Mouse (Mus musculus): ENCODE results near the gene Bcar3. TPM values are rescaled to one million over a fixed set of nuclear protein-coding genes. Genes with fewer than 3 reads are reported as not detected.
A peak's percentile ranks its signal among the peaks of the same experiment; 100 is the strongest.
"Not testable (repeated sequence)": the region's sequence is repeated elsewhere in the genome, so short reads cannot be mapped to it uniquely, and the experiment has no call there.

Bcar3 gene
- polyA plus RNA-seq (2012; rRNA removed), result 33.1 and 40.3 TPM in 2 replicates

DNA sequence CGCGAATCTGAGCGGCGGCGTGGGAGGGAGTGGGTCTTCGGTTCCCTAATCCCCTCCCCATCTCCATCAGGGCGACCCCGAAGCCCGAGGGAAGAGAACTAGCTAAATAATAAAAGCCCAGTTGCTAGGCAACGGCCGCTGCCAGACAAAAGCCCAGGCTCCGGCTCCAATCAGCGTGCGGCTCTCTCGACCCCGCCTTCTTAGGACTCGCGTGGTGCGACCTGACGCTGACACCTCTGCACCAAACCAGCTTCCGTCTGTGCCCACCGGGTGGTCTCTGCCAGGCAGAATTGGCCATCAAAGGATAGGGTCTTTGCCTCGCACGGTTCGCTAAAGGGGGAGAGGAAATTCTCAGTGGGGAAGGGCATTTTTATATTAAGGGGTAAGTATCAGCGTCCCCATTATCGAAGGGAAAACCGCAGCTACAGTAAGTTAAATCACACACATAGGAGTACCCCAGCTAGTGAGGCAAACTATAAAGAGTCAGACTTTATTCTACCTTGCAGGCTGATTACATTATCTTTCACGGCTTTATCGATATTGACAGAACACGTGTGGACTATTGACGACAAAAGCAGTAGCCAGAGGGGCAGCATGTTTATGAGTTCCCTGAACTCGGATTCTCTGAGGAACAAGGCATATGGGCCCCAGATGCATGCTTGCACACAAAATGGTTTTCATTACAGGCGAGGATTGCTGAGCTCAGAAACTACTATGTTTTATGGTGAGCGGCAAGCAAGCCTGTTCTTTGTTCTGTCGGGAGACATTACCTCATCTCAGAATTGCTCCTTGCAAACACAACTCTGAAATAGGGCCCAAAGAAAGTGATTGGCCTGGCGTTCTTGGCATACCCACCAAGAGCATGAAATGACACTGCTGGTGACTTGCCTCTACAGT is at the start of gene Bcar3:
Gene Bcar3 (plus strand): TSS at position 183 of the 897 bp plus-strand sequence.
- peak; percentile 72 for DNase-seq (ENCODE audit: low spot score)

DNA sequence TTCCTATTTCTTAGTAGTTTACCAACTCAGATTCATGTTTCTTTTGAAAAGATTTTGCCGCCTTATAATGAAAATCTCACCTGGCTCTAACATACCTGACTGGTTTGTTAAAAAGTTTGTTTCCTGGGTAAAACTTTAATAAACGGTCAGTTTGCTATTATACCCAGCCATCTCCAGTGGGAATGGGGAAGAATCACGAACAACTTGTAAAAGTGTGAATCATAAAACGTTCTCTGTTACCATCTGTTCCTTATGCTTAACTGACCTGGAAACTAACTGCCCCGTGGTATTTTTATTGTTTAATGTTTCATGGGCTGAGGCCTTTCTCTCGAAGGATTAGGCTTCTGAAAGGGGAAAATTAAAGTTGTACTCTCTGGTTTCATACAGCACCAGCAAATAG is 49.2 kb upstream of the Bcar3 start:
- no peak for DNase-seq (ENCODE audit: low spot score)

DNA sequence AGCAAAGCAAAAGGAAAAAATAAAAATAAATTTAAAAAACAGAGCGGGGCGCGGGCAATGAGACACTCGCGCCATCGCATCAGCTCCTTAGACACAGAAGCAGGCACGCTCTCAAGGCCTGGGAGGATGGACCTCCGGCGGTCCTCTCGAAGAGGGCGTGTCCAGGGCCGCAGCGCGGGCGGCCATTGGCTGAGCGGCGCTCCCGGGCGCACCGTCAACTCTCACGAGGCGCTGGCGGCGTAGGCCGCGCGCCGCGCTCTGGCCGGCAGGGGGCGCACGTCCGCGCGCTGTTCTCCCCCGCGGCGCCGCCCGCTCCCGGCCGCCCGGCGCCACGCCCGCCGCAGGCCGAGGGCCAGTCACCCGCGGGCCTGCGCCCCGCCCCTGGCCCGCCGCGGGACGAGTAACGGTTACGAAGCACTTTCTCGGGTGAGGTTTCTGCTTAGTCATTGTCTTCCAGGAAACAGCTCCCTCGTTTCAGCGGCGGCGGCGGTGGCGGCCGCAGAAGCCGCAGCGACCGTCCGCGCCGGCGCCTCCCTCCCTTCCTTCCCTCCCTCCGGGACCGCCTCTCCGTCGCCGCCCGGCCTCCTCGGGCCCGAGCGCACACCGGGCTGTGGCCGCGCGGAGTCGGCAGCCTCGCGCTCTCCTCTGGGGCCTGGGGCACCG is 48.6 kb upstream of the Bcar3 start, which contains the start of gene Gclm:
Gene Gclm (plus strand): TSS at position 343 of the 663 bp plus-strand sequence.
- DNase-seq (ENCODE audit: low spot score), result peak; percentile 91

DNA sequence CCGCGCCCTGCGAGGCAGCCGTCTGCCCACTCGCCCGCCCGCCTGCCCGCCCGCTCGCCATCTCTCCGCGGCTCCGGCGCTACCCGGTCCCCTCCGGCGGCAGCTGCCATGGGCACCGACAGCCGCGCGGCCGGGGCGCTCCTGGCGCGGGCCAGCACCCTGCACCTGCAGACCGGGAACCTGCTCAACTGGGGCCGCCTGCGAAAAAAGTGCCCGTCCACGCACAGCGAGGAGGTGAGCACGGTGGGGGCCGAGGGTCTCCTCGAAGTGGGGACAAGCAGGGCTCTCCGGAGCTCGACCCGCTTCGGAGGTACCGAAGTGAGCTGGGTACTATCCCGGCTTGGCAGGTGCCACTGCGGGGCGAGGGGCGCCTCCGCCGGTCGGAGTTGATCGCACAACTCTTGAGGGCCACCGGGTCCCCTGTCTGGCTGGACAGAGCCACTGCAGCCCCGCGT is 48.0 kb upstream of the Bcar3 start:
- DNase-seq (ENCODE audit: low spot score), result no peak

DNA sequence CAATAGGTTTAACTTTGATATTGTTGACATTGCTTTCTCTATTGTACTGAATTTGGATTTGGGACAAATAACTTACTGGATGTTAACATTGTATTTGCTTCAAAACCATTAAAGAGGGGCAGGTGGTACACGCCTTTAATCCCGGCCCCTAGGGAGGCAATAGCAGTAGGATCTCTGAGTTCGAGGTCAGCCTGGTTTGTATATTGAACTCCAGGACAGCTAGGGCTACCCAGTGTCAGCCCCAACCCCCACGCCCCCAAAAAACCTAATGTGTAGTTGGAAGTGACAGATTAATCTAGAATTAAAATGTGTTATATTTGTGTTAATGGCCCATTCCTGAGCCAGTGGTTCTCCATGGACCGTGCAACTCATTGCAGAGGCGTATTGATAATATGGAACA is 47.5 kb upstream of the Bcar3 start:
- DNase-seq (ENCODE audit: low spot score), result no peak

DNA sequence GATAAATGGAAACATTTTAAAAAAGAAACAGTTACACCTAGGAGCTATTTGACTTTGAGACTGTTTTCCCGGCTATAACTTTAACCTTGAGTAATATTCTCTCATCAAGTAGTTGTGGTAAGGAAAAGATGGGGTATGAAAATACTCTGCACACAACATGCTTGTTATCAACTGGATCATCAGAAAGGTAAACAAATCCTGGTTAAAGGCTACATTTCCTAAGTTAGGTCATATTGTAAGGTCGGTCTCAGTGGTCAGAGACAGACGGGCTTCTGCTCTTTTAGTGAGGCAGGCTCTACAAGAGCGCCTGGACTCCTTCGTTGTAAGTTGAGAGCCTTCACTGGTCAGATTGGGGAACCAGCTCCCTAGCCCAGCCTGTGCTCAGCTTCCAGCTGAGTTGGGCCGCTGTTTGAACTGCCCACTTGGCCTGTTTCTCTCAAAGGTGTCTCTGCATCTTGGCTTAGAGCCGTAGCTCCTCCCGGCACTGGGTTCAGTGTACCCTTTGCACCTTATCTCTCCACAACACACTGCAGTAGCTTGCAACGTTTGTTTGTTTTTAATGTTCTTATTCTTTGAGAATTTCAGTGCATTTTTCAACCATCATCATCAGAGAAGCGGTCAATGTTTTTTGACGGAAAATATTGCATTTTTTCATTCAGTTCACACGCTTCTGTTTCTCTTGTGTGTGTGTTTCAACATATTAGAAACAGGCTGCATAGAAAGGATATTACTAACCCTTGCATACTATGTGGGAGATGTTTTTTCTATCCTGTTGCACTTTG is 46.8 kb upstream of the Bcar3 start:
- no peak for DNase-seq (ENCODE audit: low spot score)

DNA sequence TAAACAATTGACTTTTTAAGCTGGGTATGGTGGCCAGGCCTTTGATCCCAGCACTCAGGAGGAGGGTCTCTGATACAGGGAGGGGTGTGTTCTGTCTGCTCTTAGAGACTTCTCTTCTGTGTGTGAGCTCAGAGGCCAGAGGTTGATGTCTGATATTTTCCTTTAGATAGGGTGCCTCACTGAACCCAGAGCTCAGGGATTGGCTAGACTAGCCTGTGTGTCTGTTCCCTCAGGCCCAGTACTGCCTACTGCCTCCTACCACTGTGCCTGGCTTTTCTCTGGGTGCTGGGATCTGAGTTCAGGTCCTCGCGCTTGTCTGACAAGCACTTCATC is 46.2 kb upstream of the Bcar3 start:
- no peak for DNase-seq (ENCODE audit: low spot score)

DNA sequence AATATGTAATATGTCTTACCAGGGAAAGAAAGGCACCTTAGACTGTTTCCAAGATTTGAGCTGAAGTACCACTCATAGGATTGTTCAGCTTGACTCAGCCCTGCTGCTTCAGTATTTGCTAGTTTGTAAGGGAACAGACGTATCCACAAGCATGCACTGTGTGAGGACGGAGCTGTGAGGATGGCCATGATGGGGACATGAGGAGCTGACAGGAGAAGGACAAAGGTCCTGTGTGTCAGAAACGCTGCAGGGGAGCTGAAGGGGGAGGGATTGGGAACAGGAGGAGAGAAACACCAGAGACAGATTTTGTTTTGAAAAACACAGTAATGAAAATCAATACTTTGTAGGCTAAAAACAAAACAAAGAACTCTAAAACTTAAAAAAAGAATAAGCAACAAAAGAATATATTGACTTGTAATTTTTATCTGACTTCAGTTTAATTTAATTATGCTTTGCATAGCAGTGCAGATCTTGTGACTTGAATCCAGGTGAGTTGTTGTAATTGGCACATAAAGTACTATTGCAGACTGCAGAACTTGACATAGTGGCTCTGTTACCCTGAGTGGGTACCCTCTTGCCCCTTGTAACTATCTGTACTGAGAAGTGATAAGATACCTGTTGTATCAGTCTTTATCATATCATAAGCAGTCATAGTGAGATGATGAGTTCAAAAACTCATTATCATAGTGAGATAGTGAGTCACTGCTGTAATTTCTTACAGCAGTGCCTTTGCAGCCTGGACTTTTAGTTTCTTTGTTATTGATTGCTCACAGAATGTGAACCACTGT is 41.3 kb upstream of the Bcar3 start:
- DNase-seq (ENCODE audit: low spot score), result no peak

DNA sequence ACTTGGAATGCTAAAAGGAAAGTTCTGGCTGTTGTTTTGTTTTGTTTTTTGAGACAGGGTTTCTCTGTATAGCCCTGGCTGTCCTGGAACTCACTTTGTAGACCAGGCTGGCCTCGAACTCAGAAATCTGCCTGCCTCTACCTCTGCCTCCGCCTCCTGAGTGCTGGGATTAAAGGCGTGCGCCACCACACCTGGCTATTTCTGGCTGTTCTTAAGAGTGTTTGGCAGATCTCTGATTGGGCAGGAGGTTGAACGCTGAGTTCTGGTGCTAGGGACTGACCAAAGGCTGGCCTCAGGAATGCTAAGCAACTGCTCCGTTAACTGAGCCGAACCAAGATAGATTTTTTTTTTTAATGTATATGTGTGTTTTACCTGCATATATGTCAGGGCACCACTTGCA is 39.9 kb upstream of the Bcar3 start:
- not testable (repeated sequence) for DNase-seq (ENCODE audit: low spot score)

DNA sequence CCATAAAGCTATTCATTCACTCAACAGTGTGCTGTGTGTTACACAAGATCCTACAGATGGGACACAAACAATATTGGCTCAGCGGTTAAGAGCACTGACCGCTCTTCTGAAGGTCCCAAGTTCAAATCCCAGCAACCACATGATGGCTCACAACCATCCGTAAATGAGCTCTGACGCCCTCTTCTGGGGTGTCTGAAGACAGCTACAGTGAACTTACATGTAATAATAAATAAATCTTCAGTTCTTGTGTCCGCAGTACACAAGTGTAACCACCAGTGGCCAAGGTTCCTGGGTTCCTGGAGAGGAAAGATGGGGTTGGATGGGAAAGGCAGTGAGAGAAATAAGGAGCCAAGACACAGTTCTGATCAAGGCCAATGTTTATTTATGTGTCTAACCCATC is 23.9 kb upstream of the Bcar3 start:
- DNase-seq (ENCODE audit: low spot score), result no peak

DNA sequence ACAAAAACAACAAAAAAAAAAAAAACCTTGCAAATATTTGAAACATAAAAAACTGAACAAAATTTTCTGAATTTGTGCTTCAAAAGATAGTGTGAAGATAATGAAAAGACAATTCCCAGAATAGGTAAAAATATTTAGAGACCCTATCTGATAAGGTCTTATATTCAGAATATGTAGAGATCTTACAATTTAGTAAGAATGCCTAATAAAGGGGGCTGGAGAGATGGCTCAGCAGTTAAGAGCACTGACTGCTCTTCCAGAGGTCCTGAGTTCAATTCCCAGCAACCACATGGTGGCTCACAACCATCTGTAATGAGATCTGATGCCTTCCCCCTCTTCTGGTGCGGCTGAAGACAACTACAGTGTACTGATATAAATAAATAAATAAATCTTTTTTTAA is 21.4 kb upstream of the Bcar3 start:
- DNase-seq (ENCODE audit: low spot score), result not testable (repeated sequence)

DNA sequence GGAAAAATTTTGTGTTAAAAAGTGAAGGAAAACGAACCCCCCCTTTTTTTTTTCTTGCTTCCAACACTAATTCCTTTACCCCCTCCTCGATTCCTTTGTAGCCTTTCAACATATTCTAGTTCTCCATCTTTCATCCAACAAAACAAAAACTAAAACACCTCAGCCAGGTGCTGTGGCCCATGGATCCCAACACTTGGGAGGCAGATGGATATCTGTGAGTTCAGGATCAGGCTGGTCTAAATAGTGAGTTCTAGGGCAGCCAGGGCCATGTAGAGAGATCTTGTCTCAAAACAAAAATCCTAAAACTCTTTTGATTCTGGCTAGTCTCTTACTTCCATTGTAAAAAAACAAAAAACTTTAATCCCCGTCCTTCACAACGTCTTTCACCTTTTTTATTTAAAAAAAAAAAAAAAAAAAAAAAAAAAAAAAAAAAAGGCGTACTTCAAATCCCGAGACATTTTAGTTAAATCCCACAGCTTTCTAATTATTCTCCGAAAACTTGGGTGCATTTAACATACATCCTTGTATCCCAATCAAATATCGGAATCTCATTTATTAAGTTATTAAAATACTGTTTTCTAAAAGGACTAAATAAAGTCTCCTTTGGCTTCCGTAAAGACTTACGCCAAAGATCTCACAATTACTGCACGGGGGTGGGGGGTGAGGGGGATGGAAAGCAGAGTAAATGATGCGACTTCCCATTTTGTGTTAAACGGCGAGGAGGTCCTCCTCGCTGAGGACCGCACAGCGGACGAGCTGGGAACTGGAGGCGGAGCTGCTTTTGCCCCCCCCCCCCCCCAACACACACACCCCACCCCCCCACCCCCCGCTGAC is 20.3 kb upstream of the Bcar3 start:
- no peak for DNase-seq (ENCODE audit: low spot score)

DNA sequence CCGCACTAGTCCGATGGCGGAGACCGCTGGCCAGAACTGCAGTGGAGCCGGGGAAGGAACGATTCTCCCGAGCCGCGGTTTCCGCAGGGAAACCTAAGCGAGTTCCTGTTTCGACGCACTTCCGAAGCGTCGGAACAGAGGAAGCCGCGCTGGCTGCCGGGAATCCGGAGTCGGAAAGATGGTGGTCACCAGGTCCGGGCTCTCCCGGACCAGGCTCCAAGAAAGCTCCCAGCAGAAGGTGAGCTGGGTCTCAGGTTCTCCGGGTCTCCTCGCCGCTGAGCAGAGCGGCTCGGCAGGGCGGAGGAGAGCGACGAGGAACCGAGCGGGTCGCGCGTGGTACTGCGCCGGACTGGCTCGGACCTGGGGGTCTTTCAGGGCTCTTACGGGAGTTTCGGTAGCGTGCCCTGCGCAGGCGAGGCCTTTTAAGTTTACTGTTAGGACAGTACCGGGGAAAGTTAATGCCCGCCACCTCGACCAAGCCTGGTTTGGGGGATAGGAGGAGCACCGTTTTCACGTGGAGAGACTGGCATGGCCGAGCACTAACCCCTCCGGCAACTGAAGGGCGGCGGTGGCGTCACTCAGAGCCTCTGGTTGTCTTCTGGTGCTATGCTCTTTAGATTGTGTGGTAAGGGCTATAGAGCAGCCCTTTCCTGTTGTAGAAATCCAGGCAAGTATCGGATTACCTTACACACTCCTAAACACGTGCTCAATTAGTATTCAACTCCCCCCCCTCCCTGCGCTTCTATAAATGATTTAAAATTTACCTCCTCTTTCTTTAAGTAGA is 19.5 kb upstream of the Bcar3 start, which contains the start of gene Dnttip2:
Gene Dnttip2 (plus strand): TSS at position 148 of the 784 bp plus-strand sequence.
- peak; percentile 80 for DNase-seq (ENCODE audit: low spot score)

DNA sequence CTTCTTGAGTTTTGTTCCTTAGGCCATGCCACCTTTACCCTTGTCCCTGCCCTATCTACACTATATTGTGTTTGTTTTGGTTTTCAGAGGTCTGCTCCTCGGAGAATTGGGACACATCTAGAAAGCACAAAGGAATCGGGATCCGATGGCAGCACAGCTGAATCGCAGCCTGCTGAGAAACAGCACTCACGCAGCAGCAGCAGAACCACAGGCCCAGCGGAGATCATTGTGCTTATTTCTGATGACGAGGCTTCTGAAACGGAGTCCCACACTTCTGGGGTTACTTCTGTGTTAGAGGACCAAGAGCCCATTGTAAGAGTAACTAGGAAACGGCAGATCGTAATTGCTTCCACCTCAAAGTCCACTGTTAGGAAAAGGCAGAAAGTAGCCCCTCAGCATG is 18.8 kb upstream of the Bcar3 start:
- no peak for DNase-seq (ENCODE audit: low spot score)

DNA sequence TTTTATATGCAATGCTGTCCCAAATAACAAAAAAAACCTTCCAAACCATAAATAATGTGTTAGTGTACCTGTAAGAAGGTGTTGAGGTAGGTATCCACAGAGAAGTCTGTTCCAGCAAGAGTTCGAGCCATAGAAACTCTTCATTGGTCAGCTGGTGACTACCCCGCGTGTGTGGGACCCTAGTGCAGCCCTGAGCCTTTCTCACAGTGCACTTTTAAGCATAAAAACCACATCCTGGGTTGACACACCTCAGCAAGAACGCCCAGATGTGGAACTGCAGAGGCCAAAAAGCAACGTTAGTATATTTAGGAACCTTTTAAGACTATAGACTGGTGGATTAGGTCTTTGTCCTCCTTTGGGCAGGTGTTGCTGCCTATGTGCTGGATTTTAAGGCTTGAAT is 6.7 kb upstream of the Bcar3 start:
- DNase-seq (ENCODE audit: low spot score), result no peak

DNA sequence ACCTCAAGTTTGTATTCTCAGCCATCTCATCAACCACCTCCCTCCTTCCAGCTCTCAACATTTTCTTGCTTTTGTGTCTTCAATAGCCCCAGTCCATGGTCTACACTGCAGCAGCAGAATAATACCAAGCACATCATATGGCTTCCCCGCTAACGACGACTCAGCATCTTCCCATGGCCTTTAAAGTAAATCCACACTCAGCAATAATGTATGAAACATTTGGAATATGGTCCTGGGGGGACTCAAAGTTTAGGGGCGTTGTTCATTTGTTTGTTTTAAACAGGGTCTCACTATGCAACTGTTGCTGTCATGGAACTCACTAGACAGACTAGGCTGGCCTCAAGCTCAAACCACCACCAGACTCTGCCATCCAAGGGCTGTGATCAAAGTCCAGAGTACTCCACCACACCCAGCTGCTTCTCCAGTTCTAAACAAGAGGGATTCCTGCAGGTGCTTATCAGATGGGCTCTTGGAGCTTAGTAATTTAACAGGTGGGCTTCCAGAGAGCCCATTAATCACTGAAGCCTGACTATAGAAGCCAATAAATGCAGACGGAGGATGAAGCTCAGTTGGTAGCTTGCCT is 5.2 kb upstream of the Bcar3 start:
- no peak for DNase-seq (ENCODE audit: low spot score)

DNA sequence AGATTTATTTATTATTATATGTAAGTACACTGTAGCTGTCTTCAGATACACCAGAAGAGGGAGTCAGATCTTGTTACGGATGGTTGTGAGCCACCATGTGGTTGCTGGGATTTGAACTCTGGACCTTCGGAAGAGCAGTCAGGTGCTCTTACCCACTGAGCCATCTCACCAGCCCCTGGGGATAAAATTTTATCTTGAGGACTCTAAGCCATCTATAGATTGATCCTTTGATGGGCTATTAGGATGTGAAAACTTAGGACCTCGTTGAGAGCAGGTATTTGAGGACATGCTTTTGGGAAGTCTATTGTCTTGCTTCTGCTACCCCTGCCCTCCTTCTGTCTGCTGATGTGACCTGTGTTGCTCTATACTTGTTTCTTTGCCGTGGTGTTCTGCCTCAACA is 4.6 kb upstream of the Bcar3 start:
- DNase-seq (ENCODE audit: low spot score), result not testable (repeated sequence)

DNA sequence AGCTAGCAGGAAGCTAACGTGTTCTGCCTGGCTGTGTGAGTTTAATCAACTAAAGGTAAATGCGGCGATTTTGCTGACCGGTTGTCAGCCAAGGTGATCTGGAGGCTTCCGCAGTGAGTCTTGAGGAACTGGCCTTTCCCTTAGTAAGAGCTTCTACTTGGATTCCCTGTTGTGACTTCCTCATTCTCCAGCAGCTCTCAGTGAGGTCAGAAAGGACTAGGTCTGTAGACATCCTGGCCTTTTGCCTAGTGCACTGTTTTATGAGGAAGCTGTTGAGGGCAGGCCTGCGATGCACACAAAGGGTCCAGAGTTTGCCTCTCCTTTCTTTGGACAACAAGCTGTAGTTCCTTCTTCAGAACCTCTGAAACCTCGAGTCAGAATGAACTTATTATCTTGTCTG is 3.2 kb upstream of the Bcar3 start:
- no peak for DNase-seq (ENCODE audit: low spot score)

DNA sequence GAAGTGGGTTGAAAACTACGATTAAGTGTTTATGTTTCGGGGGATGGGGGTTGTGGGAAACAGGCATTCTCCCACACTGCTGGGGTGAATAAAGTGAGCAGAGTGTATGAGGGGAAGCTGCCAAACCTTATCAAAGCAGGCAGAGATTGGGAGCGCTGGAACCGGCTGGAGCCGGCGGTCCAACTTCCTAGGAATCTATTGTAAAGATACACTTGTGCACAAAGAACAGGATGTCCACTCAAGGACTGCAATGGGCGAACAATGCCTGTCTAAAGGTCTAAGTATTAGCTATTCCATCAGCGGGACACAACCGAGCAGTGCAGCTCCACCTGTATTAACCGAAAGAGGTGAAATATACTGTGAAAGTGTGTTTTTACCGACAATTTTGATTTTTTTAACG is 2.1 kb upstream of the Bcar3 start:
- no peak for DNase-seq (ENCODE audit: low spot score)

All from urinary bladder, adult 2 months (tissue).